Mouse (Mus musculus) heart, postnatal 0 days (tissue): ENCODE results near the gene Bcas3.

Source experiments
- CTCF ChIP-seq: IDR thresholded peaks from 2 replicates; pipeline ENCODE4 v1.5.1; 2016; ENCODE audit warnings: antibody characterized with exemption, control low read depth, low read depth
- EP300 ChIP-seq: IDR thresholded peaks from 2 replicates; pipeline ENCODE4 v1.6.1; 2016; ENCODE audit warnings: antibody characterized with exemption, low read depth

GRCm38 (mm10) chr11:85825031-85825430 lies 472.1 kb downstream of the Bcas3 start:
- TF ChIP-seq EP300 (no peak), CTCF (no peak)
